Mouse (Mus musculus) forebrain, postnatal 0 days (tissue): ENCODE measurements around the gene Kazn. TPM values are rescaled to one million over a fixed set of nuclear protein-coding genes. Genes with fewer than 3 reads are reported as not detected.

Experiments
- ATAC-seq: fragments of 200-750 bp; cut with Nextera tagmentation; 2 replicates; pipeline ENCODE4 v1.8.0; 2017; ENCODE audit warnings: mild to moderate bottlenecking, moderate library complexity
- DNase-seq: peaks from one replicate; pipeline ENCODE4 v3.0.0-alpha.2; 2015
- H3K27ac ChIP-seq: fragments of 300-500 bp; sonication (generic); 2 replicates; pipeline ENCODE4 v1.5.1; 2014; ENCODE audit warnings: low read depth, mild to moderate bottlenecking, antibody characterized with exemption, low read length, moderate library complexity, mixed read lengths
- H3K27me3 ChIP-seq: fragments of 300-500 bp; sonication (generic); 2 replicates; pipeline ENCODE4 v1.6.1; 2014; ENCODE audit warnings: mild to moderate bottlenecking, low read length, mixed read lengths; ENCODE audit not compliant: insufficient read depth
- H3K36me3 ChIP-seq: fragments of 300-500 bp; sonication (generic); 2 replicates; pipeline ENCODE4 v1.6.1; 2014; ENCODE audit warnings: mild to moderate bottlenecking, moderate library complexity; ENCODE audit not compliant: insufficient read depth
- H3K4me1 ChIP-seq: fragments of 300-500 bp; sonication (generic); 2 replicates; pipeline ENCODE4 v1.6.1; 2014; ENCODE audit warnings: antibody characterized with exemption; ENCODE audit not compliant: insufficient read depth
- H3K4me2 ChIP-seq: fragments of 300-500 bp; sonication (generic); 2 replicates; pipeline ENCODE4 v1.6.1; 2014; ENCODE audit warnings: low read depth, mild to moderate bottlenecking, moderate library complexity
- H3K4me3 ChIP-seq: fragments of 300-500 bp; sonication (generic); 2 replicates; pipeline ENCODE4 v1.5.1; 2014; ENCODE audit warnings: low read depth, low read length, mixed read lengths
- H3K9ac ChIP-seq: fragments of 300-500 bp; sonication (generic); 2 replicates; pipeline ENCODE4 v1.6.1; 2014; ENCODE audit warnings: mild to moderate bottlenecking
- H3K9me3 ChIP-seq: fragments of 300-500 bp; sonication (generic); 2 replicates; pipeline ENCODE4 v1.6.1; 2016; ENCODE audit warnings: low read length
- CTCF ChIP-seq: sonication (generic); IDR thresholded peaks from 2 replicates; pipeline ENCODE4 v1.5.1; 2016; ENCODE audit warnings: antibody characterized with exemption, control low read depth, low read depth
- WGBS: fragments of 180-500 bp; shearing (Covaris S2); extraction: QIAGEN DNeasy Blood & Tissue Kit; methylation state at CpG from one replicate; pipeline ENCODE4 v1.1.7; 2014; 5-methylcytosine and 5-hydroxymethylcytosine counted together
- polyA plus RNA-seq: library from polyadenylated mRNA; unstranded; fragments of >200 nt; fragmentation: Nextera tagmentation; extraction: Ambion mirVana; gene quantifications from 2 replicates; pipeline ENCODE4 v1.2.1, GENCODE M21; 2015
- total RNA-seq: library from RNA; depleted of rRNA; stranded (reverse); fragments of >200 nt; gene quantifications from 2 replicates; pipeline ENCODE4 v1.2.3, GENCODE M21; 2014

Gene Kazn
- total and polyA plus RNA-seq, 2 experiments from 2014 or later, result 18.7 to 56.4 TPM

- Histone ChIP-seq H3K27me3 (no peaks in the 10 kb centered on the region; the same call in 1 of the 2 replicates), H3K4me3 (no peak overlapping the region), H3K9me3 (no peaks in the 10 kb centered on the region), H3K36me3 (no peaks in the 10 kb centered on the region), H3K4me1 (no peaks in the 10 kb centered on the region), H3K4me2 (no peak overlapping the region), H3K27ac (no peak overlapping the region), H3K9ac (no peak overlapping the region)
- 22% methylated on average over 8 of the region's 8 CpGs for WGBS
- ATAC-seq (peak; percentile 58), DNase-seq (peak; percentile 80)
- TF ChIP-seq CTCF, result peak; percentile 88
Measured at GRCm38 (mm10) chr4:142098303-142098702, 140.9 kb downstream of the Kazn start.

- no peaks in the 10 kb centered on the region; the same call in 1 of the 2 replicates for H3K27me3 ChIP-seq
- no peak overlapping the region for H3K9ac ChIP-seq
- TF ChIP-seq CTCF, result no peak
- 35% methylated on average over 5 of the region's 5 CpGs for WGBS
- H3K4me2 ChIP-seq, result no peak overlapping the region
- peak; percentile 39; the same call in 1 of the 2 replicates for ATAC-seq
- no peaks in the 10 kb centered on the region for H3K9me3 ChIP-seq
- no peak overlapping the region for H3K4me3 ChIP-seq
- H3K4me1 ChIP-seq, result no peaks in the 10 kb centered on the region
- no peak overlapping the region for H3K27ac ChIP-seq
- H3K36me3 ChIP-seq, result no peaks in the 10 kb centered on the region
- DNase-seq, result peak; percentile 22
Measured at GRCm38 (mm10) chr4:142097871-142098270, 141.3 kb downstream of the Kazn start.

- ATAC-seq, result peak; percentile 60
- no peak overlapping the region for H3K27ac ChIP-seq
- 37% methylated on average over 15 of the region's 15 CpGs for WGBS
Measured at GRCm38 (mm10) chr4:142095513-142096241, 143.5 kb downstream of the Kazn start.

GRCm38 (mm10) chr4:142094386-142094785, 144.8 kb downstream of the Kazn start:
- Histone ChIP-seq H3K4me1 (no peaks in the 10 kb centered on the region), H3K27ac (no peak overlapping the region), H3K36me3 (no peaks in the 10 kb centered on the region), H3K27me3 (no peaks in the 10 kb centered on the region; the same call in 1 of the 2 replicates), H3K9ac (no peak overlapping the region), H3K4me2 (no peak overlapping the region), H3K4me3 (no peak overlapping the region), H3K9me3 (no peaks in the 10 kb centered on the region)
- TF ChIP-seq CTCF, result no peak
- ATAC-seq (no peak), DNase-seq (no peak)
- 91% methylated on average over 11 of the region's 11 CpGs for WGBS

More at GRCm38 (mm10) chr4:142095513-142096241, 143.5 kb downstream of the Kazn start:
- Histone ChIP-seq H3K4me2 (no peak overlapping the region), H3K9ac (no peak overlapping the region), H3K4me3 (no peak overlapping the region), H3K4me1 (no peaks in the 10 kb centered on the region), H3K9me3 (no peaks in the 10 kb centered on the region), H3K36me3 (no peaks in the 10 kb centered on the region), H3K27me3 (no peaks in the 10 kb centered on the region; the same call in 1 of the 2 replicates)
- DNase-seq, result peak; percentile 39
- TF ChIP-seq CTCF, result no peak

GRCm38 (mm10) chr4:142091100-142091499, 148.1 kb downstream of the Kazn start:
- DNase-seq, result no peak
- H3K9ac ChIP-seq, result no peak overlapping the region
- no peak overlapping the region for H3K27ac ChIP-seq
- no peaks in the 10 kb centered on the region for H3K9me3 ChIP-seq
- TF ChIP-seq CTCF, result no peak
- 85% methylated on average over 2 of the region's 2 CpGs for WGBS
- no peaks in the 10 kb centered on the region for H3K4me1 ChIP-seq
- H3K4me3 ChIP-seq, result no peak overlapping the region
- no peak for ATAC-seq
- no peak overlapping the region for H3K4me2 ChIP-seq
- peaks cover 7% of the 10 kb centered on the region for H3K27me3 ChIP-seq
- no peaks in the 10 kb centered on the region for H3K36me3 ChIP-seq

- WGBS, result 77% methylated on average over 6 of the region's 6 CpGs
- Histone ChIP-seq H3K9me3 (no peaks in the 10 kb centered on the region), H3K27me3 (peaks cover 15% of the 10 kb centered on the region), H3K36me3 (no peaks in the 10 kb centered on the region), H3K27ac (no peak overlapping the region), H3K9ac (no peak overlapping the region), H3K4me3 (no peak overlapping the region), H3K4me2 (no peak overlapping the region), H3K4me1 (no peaks in the 10 kb centered on the region)
- TF ChIP-seq CTCF, result no peak
- ATAC-seq, result no peak
- DNase-seq, result no peak
Measured at GRCm38 (mm10) chr4:142089966-142090365, 149.2 kb downstream of the Kazn start.

GRCm38 (mm10) chr4:142088836-142089235, 150.4 kb downstream of the Kazn start:
- H3K4me2 ChIP-seq, result no peak overlapping the region
- H3K36me3 ChIP-seq, result no peaks in the 10 kb centered on the region
- no peak for ATAC-seq
- TF ChIP-seq CTCF, result no peak
- H3K4me1 ChIP-seq, result no peaks in the 10 kb centered on the region
- H3K27me3 ChIP-seq, result peaks cover 19% of the 10 kb centered on the region
- DNase-seq, result no peak
- WGBS, result 75% methylated on average over 6 of the region's 6 CpGs
- no peak overlapping the region for H3K9ac ChIP-seq
- no peaks in the 10 kb centered on the region for H3K9me3 ChIP-seq
- H3K4me3 ChIP-seq, result no peak overlapping the region
- no peak overlapping the region for H3K27ac ChIP-seq
